Mouse (Mus musculus) right cerebral cortex, postnatal 10 days (tissue): ENCODE results near the gene Zfp574.
"Not testable (repeated sequence)": the region's sequence is repeated elsewhere in the genome, so short reads cannot be mapped to it uniquely, and the experiment has no call there.

Source experiments
- DNase-seq, 2 experiments: peaks; one replicate each; pipeline ENCODE4 v3.0.0; 2021; ENCODE audit warnings: low spot score in 2 of 2

The Zfp574 gene

GRCm38 (mm10) chr7:25071979-25072715 is at the start of gene Zfp574, which contains the start of gene Grik5:
TSS of gene Zfp574 (plus strand) at chr7:25072567.
TSS of gene Grik5 (minus strand) at chr7:25072346.
- DNase-seq: no peak

GRCm38 (mm10) chr7:25025855-25026439 is 46.4 kb upstream of the Zfp574 start:
- peak in 1 of 2 experiments; percentile 48 for DNase-seq

DNA sequence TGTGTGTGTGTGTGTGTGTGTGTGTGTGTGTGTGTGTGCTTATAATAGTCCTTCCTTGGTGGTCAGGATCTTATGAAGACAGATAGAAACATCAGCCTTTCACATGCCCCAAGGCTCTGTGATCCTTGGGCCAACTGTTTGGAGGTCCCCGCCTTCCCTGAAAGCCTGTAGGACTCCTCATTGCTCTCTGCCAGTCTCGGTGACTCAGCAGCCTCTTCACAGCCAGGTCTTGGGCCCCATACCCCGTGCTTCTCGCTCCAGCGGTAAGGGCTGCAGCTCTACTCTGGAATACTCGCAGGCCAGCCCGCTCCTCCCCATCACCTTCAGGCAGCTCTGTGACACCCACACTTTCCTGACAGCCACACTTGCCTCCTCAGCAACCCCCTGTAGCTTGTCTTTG is 45.9 kb upstream of the Zfp574 start:
- DNase-seq: no peak

GRCm38 (mm10) chr7:25030032-25030753 is 42.2 kb upstream of the Zfp574 start:
- peak; percentile 68 to 83 for DNase-seq

GRCm38 (mm10) chr7:25031528-25031927 is 40.8 kb upstream of the Zfp574 start:
- no peak for DNase-seq

DNA sequence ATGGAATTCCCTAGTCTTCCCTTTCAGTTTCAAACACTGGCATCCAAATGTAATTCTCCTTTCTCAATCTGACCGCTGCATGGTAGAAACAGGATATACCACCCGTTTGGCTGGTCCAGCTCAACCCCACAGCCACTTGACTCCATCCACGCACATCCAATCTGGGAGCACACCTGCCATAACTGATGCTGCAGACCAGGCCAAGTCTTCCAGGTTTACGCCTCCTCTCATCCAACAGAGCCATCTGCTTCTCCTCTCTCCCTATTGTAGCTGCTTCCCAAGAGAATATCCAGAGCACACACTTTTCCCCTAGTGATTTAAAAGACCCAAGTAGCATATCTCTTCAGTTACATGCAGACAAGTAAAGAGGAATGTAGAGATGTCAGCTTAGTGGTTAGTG is 37.6 kb upstream of the Zfp574 start:
- DNase-seq: peak in 1 of 2 experiments; percentile 50

- peak; percentile 79 to 86 for DNase-seq
These were observed 36.5 kb upstream of the Zfp574 start for GRCm38 (mm10) chr7:25035916-25036315.

GRCm38 (mm10) chr7:25041921-25042320 is 30.4 kb upstream of the Zfp574 start:
- no peak for DNase-seq

- DNase-seq: not testable (repeated sequence)
These were observed 27.8 kb upstream of the Zfp574 start for GRCm38 (mm10) chr7:25044599-25044998.

- DNase-seq: peak in 1 of 2 experiments; percentile 53
These were observed 25.0 kb upstream of the Zfp574 start for GRCm38 (mm10) chr7:25047363-25047762.

GRCm38 (mm10) chr7:25049295-25049930 is 23.0 kb upstream of the Zfp574 start:
- peak; percentile 61 to 66 for DNase-seq

DNA sequence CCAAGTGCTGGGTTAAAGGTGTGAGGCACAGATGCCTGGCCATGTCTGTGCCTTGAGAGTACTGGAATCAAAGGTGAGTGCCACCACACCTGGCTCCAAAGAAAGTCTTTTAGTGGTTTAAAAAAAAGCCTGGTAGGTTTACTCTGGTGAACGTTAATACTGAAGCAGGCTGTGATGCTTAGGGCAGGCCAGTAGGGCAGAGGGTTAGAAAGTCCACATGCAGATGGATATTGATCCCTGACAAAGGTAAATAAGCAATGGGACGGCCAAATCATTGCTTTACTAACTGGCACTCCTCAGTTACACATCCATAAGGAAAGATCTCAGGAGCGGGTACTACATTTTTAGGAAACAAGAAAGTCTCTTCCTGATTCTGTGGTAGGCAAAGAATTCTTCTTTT is 19.8 kb upstream of the Zfp574 start:
- DNase-seq: no peak

GRCm38 (mm10) chr7:25056951-25057350 is 15.4 kb upstream of the Zfp574 start:
- DNase-seq: no peak

DNA sequence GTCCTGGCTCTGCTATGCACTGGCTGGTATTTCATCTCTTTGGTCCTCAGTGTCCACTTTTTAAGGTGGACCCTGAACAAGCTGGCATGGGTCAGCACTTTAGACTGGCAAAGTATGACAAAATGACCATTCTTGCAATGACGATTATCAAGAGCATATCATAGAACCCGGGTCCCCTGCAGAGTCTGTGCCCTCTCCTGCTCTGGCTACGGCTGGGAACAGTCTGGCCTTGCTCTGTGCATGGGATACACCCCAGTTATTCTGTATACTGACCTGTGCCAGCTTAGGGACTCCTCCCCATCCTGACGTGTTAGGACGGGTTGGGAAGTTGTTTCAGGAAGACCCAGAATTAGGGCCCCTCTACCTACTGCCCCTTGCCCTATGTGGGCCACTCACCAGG is 14.5 kb upstream of the Zfp574 start:
- DNase-seq: no peak

DNA sequence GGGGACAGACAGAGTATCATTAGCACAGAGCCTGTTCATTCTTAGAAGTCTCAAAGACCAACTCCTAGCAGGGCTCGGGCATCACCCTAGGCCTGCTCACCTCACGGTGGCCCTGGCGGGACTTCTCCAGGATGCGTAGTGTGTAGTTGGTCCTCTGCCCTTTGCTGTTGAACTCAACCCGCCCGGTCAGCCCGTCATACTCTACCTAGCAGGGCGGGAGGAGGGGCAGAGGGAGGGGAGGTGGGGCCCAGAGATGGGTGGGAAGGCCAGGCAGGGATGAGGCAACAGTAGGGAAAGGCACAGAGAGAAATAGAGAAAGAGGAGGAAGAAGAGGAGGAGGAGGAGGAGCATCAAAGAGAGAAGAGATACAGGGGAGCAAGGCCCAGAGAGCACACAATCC is 14.0 kb upstream of the Zfp574 start:
- DNase-seq: no peak

GRCm38 (mm10) chr7:25058836-25059235 is 13.5 kb upstream of the Zfp574 start:
- DNase-seq: no peak

DNA sequence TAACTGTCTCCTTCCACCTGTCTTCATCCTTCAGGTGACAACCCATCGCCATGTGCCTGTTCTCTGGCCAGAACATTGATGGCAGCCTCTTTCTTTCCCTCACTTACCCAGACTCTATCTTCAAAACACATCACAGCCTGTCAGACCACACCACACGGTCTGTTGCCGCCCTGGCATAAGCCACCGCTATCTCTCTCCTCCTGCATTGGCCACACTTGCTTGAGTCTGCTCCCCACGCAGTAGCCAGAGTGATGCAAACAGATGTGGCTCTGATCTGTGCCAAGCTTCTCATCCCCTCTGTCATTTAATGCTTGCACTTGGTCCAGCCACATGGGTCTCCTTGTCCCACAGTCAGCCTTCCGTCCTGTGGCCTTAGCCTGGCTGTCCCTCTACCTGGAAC is 9.0 kb upstream of the Zfp574 start:
- DNase-seq: no peak

DNA sequence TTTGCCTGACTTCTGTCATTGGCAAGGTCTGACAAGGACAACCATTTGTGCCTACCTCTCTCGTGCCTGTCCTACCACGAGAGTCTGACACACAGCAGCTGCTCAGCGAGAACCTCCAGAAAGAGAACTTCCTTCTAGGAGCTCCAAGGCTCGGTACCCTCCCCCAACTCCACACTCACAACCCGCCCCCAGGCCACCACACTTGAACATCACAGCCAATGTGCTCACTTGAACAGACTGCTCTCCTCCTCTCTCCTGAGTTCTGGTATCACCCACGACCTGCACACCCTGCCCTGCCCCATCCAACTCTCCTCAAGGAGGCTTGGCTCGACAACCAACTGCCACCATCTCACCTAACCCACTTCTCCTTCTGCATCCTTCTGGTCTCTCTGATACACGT is 8.5 kb upstream of the Zfp574 start:
- DNase-seq: no peak

GRCm38 (mm10) chr7:25067338-25067737 is 5.0 kb upstream of the Zfp574 start:
- no peak for DNase-seq

DNA sequence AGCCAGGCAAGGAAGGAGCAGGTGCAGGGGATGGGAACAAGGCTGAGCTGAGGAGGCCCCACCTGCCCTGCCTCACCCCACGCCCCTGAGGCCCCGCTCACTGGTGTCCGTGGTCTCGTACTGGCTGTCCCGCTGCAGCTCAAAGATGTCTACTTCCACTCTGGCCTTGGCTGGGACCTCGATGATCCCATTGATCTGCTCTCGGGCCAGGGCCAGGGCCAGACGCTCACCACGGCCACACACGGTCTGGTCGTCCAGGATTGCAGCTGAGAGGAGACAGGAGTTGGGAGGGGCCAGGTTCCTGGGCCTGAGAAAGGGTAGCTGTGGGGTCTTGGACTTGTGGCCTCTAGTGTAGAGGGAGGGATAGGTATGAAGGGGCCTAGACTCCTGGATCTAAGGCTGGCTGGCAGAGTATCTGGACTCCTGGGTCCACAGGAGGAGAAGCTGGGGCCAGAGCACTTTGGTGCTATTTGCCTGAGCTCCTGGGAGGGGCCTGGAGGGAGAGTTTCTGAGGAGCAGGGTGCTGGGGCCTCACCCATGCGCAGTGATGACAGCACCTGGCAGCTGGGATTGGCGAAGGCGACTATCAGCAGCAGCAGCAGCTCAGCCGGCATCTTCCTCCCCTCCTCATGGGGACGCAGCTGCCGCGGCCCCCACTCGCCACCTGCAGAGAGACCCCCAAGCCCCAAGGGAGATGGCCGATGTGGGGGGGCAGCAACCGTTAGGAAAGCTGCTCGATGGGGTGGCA is 4.3 kb upstream of the Zfp574 start:
- DNase-seq: no peak

DNA sequence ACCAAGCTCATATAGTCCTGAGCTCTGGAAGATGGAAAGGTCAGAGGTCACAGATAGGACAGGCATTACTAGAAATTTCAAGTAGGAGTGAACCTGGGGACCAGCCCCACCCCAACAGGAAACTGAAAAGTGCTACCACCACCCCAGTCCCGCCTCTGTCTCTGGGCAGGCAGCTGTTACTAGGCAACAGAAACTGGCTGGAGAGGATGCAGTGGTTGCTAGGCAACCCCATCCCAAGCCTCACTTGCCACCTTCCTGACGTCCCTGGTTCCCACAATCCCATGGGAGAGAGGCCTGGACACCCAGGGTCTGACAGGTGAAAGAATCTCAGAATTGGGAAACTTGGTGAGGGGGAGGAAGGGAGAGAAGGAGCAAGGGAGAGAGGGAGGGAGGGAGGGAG is 3.6 kb upstream of the Zfp574 start:
- peak; percentile 79 to 91 for DNase-seq
